Mouse (Mus musculus) forebrain, embryonic 13.5 days (tissue): ENCODE results near the gene Zfp788. TPM values are rescaled to one million over a fixed set of nuclear protein-coding genes. Genes with fewer than 3 reads are reported as not detected.

Experiments
- polyA plus RNA-seq: library from polyadenylated mRNA; unstranded; fragments of >200 nt; fragmentation: Nextera tagmentation; extraction: Ambion mirVana; gene quantifications from 2 replicates; pipeline ENCODE4 v1.2.1, GENCODE M21; 2015

Gene Zfp788
- polyA plus RNA-seq, 1 experiment from 2014 or later, result 20.3 TPM

Other genes with a start within 250 kb of the Zfp788 start
- gene AI987944, start 239.8 kb upstream of the Zfp788 start, polyA plus RNA-seq, result 8.8 and 10.0 TPM in 2 replicates
- gene Vmn2r57, start 184.5 kb upstream of the Zfp788 start, polyA plus RNA-seq, result 0.16 and 0.23 TPM in 2 replicates
- gene Gm20449, start 133.8 kb upstream of the Zfp788 start, polyA plus RNA-seq, result 0.06 TPM in 1 of 2 replicates, not detected in the other
- 6.5 and 6.9 TPM in 2 replicates for gene AW146154, start 133.3 kb upstream of the Zfp788 start, polyA plus RNA-seq
- gene Gm6871, start 59.5 kb upstream of the Zfp788 start, polyA plus RNA-seq, result not detected in 2 replicates
- gene 2610021A01Rik, start 34.0 kb upstream of the Zfp788 start, polyA plus RNA-seq, result 16.1 and 18.6 TPM in 2 replicates
- not detected in 2 replicates for gene Vmn2r58, start 239.5 kb downstream of the Zfp788 start, polyA plus RNA-seq